Mouse (Mus musculus) brain, adult 2 months (tissue): ENCODE measurements at regions not wholly inside any gene's neighbourhood (a gene's known extent, or its start where the extent isn't known, plus 50 kb on each side); places are given as distances from the start of the nearest gene placed in this dataset.

Experiments
- DNase-seq: peaks from one replicate; pipeline ENCODE4 v3.0.0; 2011; ENCODE audit warnings: low read depth, low spot score

- DNase-seq, result peak; percentile 26
These were observed 68.5 kb downstream of the 4921530L21Rik start for GRCm38 (mm10) chr14:95949512-95949911.

- peak; percentile 2 for DNase-seq
These were observed 75.1 kb downstream of the 4921530L21Rik start for GRCm38 (mm10) chr14:95956056-95956729.

GRCm38 (mm10) chr14:95984021-95984420 is 103.0 kb downstream of the 4921530L21Rik start:
- DNase-seq, result peak; percentile 49

- DNase-seq, result peak; percentile 4
These were observed 117.3 kb downstream of the 4921530L21Rik start for GRCm38 (mm10) chr14:95998356-95998755.

GRCm38 (mm10) chr14:96021646-96022045 is 140.6 kb downstream of the 4921530L21Rik start:
- DNase-seq, result no peak
